Mouse (Mus musculus) heart, postnatal 0 days (tissue): ENCODE results near the gene Elk3.

ENCODE experiments used
- CTCF ChIP-seq: IDR thresholded peaks from 2 replicates; pipeline ENCODE4 v1.5.1; 2016; ENCODE audit warnings: antibody characterized with exemption, control low read depth, low read depth
- EP300 ChIP-seq: IDR thresholded peaks from 2 replicates; pipeline ENCODE4 v1.6.1; 2016; ENCODE audit warnings: antibody characterized with exemption, low read depth

GRCm38 (mm10) chr10:93281092-93281491 lies 29.8 kb downstream of the Elk3 start:
- TF ChIP-seq EP300: no peak
- TF ChIP-seq CTCF: no peak
